Mouse (Mus musculus): ENCODE data around the gene Cd1d1. TPM values are rescaled to one million over a fixed set of nuclear protein-coding genes. Genes with fewer than 3 reads are reported as not detected.

Gene Cd1d1
- polyA plus RNA-seq, 1 experiment: not detected

- TF ChIP-seq GATA1 (IDR thresholded peaks at IDR 0.05; ENCODE audit: low read length): no peak
Observed at GRCm38 (mm10) chr3:86962665-86963435, 36.4 kb downstream of the Cd1d1 start.

DNA sequence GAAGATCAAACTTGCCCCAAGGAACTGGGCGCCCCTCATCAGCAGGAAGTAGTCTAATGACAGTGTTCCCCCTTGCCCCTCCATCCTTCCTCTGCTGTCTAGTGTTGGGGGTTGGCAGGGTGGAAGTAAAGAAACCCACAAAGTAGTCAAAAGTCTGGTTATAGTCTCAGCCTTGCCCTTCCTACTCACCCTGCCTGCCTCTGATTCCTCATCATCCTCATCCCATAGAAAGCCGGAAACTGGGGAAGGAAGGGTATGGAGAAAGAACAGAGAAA is 37.9 kb downstream of the Cd1d1 start:
- TF ChIP-seq GATA1 (IDR thresholded peaks at IDR 0.05; ENCODE audit: low read length): no peak

DNA sequence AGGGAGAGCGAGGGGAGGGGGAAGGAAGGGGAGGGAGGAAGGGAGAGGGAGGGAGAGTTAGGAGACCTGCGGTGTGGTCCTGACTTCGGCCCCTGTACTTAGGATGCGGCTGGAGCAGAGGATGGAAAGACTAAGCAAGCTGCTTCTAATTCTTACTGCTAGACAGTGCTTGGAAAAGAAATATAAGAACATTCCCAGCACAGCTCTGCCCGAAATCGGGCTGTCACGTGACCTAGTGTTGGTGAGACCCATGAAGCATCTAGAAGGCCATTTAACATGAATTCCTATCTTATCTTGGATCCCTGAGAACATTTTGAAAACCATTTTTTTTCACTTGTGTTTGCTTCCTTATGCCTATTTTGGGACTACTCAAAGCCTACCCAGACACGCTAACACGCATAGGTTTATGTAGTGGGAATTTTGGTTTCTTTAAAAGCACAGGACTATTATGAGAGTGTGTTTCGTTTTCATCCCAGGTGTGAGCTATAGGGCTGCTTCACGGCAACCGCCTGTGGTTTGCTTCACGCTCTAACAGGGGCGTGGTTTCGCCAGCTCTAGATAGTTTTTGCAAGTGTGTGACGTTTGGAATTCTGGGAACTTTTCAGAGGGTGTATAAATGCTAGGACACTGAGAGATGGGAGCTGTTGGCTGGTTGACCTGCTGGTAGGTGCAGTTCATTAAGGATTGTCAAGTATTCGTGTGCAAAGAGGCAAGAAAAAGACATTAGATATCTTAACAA is 38.4 kb downstream of the Cd1d1 start:
- TF ChIP-seq GATA1 (IDR thresholded peaks at IDR 0.05; ENCODE audit: low read length): no peak

GRCm38 (mm10) chr3:86959088-86959487 is 40.2 kb downstream of the Cd1d1 start:
- TF ChIP-seq GATA1 (IDR thresholded peaks at IDR 0.05; ENCODE audit: low read length): no peak

DNA sequence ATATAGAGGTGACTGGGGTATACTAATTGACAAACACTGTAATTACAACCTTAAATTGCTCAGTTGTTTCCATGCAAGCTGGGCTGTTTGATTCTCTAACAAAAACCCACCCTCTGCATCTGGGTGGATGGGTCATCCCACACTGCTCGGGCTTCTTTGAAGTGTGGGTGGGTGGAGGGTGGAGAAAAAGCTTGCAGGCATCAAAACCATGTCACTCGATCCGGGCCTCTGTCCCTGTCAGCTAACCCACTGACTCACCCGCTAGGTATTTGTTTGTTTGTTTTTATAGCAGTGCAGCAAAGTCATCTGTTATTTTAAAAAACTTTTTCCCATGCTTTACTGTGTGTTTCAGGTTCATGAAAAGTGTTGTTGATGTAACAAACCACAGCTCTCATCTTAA is 43.9 kb downstream of the Cd1d1 start:
- no peak for TF ChIP-seq GATA1 (IDR thresholded peaks at IDR 0.05; ENCODE audit: low read length)

DNA sequence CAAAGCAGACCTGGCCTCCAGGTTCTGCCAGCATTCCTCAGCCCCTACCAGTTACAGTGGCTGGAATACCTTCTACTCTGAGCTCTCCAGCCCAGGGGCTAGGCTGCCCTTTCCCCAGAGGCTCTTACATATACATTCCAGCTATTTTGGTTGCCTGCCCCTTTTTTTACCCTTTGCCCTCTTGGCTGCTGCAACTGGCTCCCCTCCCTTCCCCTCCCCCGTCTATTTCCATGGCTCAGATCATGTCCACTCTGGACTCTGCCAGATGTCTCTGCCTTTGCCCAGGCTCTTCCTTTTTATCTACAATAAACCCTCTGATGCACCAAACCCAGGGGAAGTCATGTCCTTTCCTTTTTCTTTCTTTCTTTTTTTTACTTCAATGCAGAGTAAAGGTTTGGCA is 44.7 kb downstream of the Cd1d1 start:
- TF ChIP-seq GATA1 (IDR thresholded peaks at IDR 0.05; ENCODE audit: low read length): no peak

DNA sequence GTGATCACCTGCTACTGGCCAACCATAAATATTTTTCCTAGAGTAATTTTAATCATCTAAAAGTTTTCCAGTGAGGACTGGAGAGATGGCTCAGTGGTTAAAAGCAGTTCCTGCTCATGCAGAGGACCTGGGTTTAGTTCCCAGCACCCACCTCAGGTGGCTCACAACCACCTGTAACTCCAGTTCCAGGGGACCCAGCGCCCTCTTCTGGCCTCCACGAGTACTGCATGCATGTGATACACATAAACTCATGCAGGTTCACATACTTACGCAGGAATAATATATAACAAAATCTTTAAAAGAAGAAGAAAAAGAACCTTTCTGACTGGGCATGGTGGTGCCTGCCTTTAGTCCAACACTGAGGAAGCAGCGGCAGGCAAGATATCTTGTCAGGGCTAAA is 45.4 kb downstream of the Cd1d1 start:
- no peak for TF ChIP-seq GATA1 (IDR thresholded peaks at IDR 0.05; ENCODE audit: low read length)

GRCm38 (mm10) chr3:86950652-86951051 is 48.6 kb downstream of the Cd1d1 start:
- no peak for TF ChIP-seq GATA1 (IDR thresholded peaks at IDR 0.05; ENCODE audit: low read length)

Other genes with a start within 250 kb of the Cd1d1 start
- gene Dclk2, start 78.6 kb downstream of the Cd1d1 start, polyA plus RNA-seq (2012): not detected in 2 replicates
- not detected in 2 replicates for gene Kirrel, start 175.3 kb upstream of the Cd1d1 start, polyA plus RNA-seq (2012)